ENCODE assay signal across 30 mouse cellular contexts in genomic region chr7:27624967-27625366, GRCm38 (mm10). TPM values are rescaled to one million over a fixed set of nuclear protein-coding genes. Genes with fewer than 3 reads are reported as not detected.
"Had no signal": no experiment of that assay in that cellular context is flagged by ENCODE, and none has a peak within 500 bp of the region (broad histone marks: within the 10 kb centered on the region; RNA-seq: fewer than 3 reads in every experiment).

No protein-coding gene starts in this region.

- H3K27me3 ChIP-seq: heart, embryonic 12.5 days; hindbrain, embryonic 13.5 days; hindbrain, embryonic 15.5 days; kidney, embryonic 15.5 days; limb, embryonic 12.5 days; liver, embryonic 13.5 days; liver, embryonic 15.5 days had no signal

- H3K4me1 ChIP-seq: heart, embryonic 10.5 days; heart, embryonic 12.5 days; hindbrain, embryonic 13.5 days; kidney, embryonic 15.5 days; limb, embryonic 10.5 days; limb, embryonic 12.5 days; liver, embryonic 13.5 days; liver, embryonic 15.5 days had no signal

- H3K9me3 ChIP-seq: heart, embryonic 10.5 days; heart, embryonic 12.5 days; hindbrain, embryonic 13.5 days; hindbrain, embryonic 15.5 days; kidney, embryonic 15.5 days; limb, embryonic 10.5 days; limb, embryonic 12.5 days; liver, embryonic 13.5 days; liver, embryonic 15.5 days had no signal

- DNase-seq: gastrocnemius, postnatal 10 days; gastrocnemius, postnatal 36 days; heart, adult 18-20 months; heart, postnatal 10 days; heart, postnatal 4 days; kidney, adult 11 months; kidney, adult 2 months; kidney, adult 9 months; kidney, postnatal 14 days; kidney, postnatal 4 days; liver; liver, embryonic 13.5 days; liver, postnatal 0 days had no signal

- H3K4me3 ChIP-seq: heart, embryonic 10.5 days; heart, embryonic 12.5 days; hindbrain, embryonic 13.5 days; hindbrain, embryonic 15.5 days; kidney, embryonic 15.5 days; layer of hippocampus, adult 2 months; left cerebral cortex, adult 2 months; limb, embryonic 10.5 days; limb, embryonic 12.5 days; liver, embryonic 13.5 days; liver, embryonic 15.5 days had no signal

- H3K27ac ChIP-seq: heart, embryonic 10.5 days; hindbrain, embryonic 13.5 days; hindbrain, embryonic 15.5 days; hindbrain, postnatal 0 days; kidney, embryonic 15.5 days; kidney, postnatal 0 days; layer of hippocampus, adult 2 months; left cerebral cortex, adult 2 months; limb, embryonic 10.5 days; limb, embryonic 12.5 days; liver, embryonic 13.5 days; liver, embryonic 15.5 days had no signal

RNA-seq across cellular contexts. Expression of gene Ttc9b, which starts 28.7 kb away (rescaled TPM):
- total RNA-seq: gastrocnemius, adult 18-20 months; gastrocnemius, postnatal 36 days; granulocyte monocyte progenitor cell, adult 5-6 weeks; heart, adult 18-20 months; heart, adult 8-10 months; heart, postnatal 10 days; heart, postnatal 25 days; heart, postnatal 4 days had no signal
- polyA plus RNA-seq: heart, embryonic 10.5 days; kidney, adult 2 months; kidney, postnatal 0 days; liver, embryonic 11.5 days; liver, postnatal 0 days had no signal
